Mouse (Mus musculus) embryo, embryonic 10.5 days (tissue): ENCODE data around the gene Slc25a41.

Experiments
- DNase-seq: peaks from one replicate; pipeline ENCODE4 v3.0.0-alpha.2; 2015; ENCODE audit warnings: low spot score

The Slc25a41 gene

DNA sequence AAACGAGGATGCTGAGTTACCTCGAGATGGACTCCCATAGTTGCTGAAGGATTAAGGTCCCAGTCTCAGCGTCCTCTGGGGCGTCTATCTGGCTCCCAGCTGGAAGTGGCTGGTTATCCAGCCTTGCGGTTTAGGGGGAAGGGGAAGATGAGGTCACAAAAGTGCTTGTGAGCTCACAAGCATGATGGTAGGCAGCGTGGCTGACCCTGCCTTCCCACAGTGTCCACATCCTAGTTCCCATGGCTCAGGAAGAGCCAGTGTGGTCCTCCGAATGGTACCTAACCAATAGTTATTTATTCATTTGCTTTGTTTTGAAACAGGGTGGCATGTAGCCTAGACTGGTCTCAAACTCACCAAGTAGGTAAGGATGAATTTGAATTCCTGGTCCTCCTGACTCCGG, at the start of gene Slc25a41:
Slc25a41 (minus strand) TSS at position 101 of the 400 bp plus-strand sequence.
- DNase-seq, result no peak

DNA sequence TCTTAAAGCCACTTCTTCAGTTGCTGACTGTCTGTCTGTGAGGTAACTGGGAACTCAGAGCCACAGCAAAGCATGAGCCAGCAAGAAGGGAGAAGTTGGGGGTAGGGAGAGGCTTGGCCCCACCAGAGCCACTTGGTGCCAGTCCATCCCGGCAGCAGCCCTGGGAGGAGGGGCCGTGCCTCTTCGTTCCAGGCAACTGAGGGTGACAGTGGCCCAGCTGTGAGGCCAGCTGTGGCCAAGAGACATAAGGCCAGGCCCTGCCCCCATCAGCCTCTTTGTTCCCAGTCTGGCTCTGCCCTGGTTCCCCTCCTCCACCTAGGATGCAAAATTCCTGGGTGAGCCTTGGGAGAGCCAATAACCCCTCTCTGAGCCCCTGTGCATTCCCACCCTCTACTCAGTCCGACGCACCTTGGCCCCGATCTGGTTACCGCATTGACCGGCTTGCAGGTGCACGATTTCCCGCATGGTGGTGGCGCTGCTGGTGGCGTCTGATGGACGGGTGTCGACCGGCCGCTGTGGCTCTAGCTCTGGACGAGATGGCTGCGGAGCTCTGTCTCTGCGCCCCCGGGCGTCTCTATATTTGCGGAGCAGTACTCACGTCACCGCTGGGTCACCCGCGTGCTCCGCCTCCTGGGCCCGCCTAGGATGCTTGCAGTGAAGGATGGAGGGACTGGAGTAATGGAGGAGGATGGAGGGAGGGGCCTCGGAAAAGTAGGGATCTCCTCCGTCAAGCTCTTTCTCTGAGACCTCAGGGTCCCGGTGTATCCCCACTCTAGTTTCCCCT, 45.8 kb upstream of the Slc25a41 start, which contains the start of gene Tubb4a:
Tubb4a (minus strand) TSS at position 734 of the 784 bp plus-strand sequence.
- DNase-seq, result peak; percentile 66

DNA sequence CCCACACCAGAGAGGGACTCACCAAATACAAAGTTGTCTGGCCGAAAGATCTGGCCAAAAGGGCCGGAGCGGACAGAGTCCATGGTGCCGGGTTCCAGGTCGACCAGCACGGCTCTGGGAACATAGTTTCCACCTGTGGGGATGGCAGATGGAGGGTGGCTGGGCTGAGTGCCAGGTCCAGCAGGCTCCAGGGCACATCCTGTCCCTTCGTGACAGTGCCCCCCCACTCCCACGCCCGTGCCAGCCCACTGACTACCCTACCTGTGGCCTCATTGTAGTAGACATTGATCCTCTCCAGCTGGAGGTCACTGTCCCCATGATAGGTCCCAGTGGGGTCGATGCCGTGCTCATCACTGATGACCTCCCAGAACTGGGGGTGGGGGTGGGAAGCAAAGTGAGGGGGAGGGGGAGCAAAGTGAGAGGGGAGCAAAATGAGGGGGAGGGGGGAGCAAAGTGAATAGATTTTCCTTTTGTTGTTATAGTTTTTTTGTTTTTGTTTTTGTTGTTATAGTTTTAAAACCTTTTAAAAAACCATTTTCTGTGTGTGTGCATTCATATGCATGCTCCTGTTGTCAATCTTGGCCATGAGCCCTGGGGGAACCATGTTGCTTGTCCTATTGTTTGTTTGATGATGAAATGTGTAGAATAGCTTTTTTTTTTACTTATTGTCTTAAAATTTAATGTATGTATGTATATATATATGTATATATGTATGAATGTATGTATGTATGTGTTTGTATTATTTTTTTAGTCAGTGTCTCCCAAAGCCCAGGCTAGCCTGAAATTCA, 44.7 kb upstream of the Slc25a41 start:
- no peak for DNase-seq

DNA sequence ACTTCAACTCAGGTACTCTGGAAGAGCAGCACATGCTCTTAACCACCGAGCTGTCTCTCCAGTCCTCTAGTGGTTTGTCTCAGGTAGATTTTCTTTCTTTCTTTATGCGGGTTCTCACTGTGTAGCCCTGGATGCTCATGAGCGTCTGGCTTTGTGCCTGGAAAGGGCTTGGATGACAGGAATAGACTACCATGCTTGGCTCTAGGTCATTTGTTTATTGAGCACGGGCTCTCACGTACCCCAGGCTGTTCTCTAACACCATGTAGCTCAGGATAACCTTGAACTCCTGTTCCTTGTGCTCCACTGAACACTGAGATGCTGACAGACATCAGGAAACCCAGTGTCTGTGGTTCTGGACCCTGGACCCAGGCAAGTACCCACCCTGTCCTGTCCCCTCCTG, 41.0 kb upstream of the Slc25a41 start:
- no peak for DNase-seq

DNA sequence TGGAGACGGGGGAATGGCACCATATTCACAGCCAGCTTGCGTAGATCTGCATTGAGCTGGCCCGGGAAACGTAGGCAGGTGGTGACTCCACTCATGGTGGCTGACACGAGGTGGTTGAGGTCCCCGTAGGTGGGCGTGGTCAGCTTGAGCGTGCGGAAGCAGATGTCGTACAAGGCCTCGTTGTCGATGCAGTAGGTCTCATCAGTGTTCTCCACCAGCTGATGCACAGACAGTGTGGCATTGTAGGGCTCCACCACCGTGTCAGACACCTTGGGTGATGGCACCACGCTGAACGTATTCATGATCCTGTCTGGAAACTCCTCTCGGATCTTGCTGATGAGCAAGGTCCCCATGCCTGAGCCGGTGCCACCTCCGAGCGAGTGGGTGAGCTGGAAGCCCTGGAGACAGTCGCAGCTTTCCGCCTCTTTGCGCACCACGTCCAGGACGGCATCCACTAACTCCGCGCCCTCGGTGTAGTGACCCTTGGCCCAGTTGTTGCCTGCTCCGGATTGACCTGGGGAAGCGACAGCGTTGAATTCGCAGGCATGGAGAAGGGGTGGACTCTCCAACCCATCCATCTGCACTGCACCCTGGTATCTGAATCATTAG, 39.9 kb upstream of the Slc25a41 start:
- DNase-seq, result no peak

DNA sequence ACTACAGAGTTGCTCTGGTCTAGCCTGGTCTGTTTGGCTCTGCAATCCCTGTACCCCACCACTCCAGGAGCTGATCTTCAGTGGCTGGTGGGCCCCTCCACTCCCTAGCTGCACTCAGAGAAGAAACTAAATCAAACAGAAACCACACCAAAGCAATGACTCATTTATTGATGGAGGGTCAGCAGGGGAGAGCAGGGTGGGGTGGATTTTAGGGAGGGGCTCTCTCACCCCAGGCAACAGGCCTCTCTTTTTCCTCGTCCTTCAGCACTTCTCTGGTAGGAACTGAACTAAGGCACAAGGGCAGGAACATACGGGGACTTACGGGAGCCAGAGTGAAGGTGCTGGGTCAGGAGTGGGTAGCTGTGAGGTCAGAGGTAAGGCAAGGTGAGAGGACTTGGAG, 38.5 kb upstream of the Slc25a41 start:
- no peak for DNase-seq

DNA sequence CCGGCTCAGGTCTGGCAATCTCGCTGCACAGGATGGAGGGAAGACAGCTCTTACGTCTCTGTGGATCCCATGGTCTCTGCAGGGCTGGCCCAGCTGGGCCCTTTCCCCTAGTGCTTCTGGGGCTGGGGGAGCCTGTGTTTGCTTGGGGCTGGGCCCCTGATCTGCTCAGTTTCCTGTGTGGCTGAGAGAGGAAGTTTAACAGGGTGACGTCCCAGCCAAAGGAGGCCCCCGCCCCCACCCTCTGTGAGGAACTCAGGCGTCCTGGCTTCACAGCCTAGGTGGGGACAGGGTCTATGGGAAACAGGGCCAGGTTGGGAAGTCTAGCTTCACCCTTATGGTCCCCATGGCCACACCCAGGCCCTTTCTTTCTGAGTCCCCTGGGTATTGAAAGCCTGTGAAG, 36.9 kb upstream of the Slc25a41 start, which contains the start of gene Dennd1c:
Dennd1c (minus strand) TSS at position 179 of the 400 bp plus-strand sequence.
- DNase-seq, result no peak

DNA sequence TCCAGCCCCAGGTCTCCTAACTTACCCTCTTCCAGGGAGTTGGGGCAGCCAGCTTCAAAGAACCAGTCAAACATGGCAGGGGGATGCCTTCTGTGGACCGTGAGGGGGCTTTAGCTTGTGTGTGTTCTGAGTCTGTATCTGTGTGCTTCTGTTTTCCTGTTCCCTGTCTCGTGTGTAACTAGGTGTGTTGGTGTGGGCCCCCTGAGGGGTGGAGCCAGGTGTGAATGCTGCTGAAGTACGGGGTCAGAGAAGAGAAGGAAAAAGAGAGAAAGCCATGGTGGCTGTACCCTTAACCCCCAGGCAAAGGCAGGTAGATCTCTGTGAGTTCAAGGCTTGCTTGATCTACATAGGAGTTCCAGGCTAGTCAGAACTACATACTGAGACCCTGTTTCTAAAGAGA, 35.5 kb upstream of the Slc25a41 start:
- no peak for DNase-seq

DNA sequence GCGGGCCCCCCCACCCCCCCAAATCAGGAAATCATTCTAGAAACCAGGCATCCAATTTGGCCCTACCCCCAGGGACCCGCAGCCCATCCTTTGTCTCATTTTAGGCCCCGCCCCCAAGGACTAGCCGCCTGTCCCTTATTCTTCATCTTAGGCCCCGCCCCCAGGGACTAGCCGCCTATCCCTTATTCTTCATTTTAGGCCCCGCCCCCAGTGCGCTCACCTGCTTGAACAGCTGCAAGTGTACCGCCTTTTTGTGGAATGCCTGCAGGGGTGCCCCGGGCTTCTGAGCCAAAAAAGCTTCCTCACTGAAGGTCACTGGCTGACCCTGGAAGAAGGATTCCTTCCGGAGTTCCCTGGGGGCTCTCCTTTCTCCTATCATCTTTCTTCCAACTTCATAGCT, 29.2 kb upstream of the Slc25a41 start:
- peak; percentile 83 for DNase-seq

DNA sequence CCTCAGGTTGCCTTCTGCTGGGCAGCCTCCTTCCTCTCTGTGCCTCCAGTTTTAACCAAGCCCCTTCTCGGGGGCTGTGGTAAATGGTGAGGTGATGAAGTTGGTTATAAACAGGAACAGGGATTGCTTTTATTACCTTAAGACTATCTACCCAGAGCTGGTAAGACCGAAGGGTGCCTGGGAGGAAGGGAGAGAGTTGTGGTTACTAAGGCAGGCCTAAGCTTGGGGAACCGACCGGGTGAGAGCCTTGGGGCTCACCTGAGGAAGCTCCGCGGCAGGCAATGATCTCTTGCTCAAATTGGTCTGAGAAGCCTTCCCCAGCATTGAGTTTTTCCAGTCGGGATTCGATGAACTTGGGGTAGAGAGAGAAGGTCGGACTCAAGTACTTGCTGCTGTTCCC, 28.8 kb upstream of the Slc25a41 start:
- no peak for DNase-seq

DNA sequence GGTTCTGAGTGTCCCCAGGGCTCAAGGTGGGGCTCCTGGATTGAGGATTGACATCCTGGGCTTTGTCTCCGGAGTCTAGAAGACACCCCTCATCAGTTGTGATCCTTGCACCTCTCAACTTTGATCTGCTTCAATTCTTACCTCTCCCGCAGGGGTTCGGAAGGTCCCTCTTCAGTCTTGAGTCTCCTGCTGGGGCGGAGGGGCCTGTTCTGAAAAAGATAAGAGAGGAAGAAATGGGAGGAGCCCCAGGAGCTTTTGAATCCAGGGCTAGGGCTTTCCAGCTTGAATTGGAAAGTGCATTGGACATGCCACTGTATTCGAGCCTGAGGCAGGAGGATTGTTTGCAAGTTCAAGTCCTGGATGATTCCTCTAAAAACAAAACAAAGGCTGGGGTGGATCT, 25.5 kb upstream of the Slc25a41 start:
- DNase-seq, result no peak

DNA sequence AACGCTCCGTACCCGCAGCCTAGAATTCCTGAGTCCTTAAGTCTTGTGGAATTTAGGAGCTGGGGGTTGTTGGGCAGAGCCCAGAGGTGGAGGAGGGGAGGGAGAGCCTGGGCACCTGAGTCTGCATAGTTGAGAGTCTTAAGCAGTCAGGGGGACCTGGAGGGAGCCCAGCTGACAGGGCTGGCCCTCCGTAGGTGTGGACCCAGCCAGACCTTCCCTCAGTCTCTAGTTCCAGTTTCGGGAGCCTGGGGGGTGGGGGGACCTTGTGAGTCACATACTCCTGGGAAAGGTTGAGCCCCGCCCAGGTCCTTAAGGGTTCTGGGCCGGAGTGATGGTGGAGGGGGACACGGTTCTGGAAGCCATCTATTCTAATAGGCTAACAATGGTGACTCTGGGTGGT, 21.6 kb upstream of the Slc25a41 start:
- no peak for DNase-seq

DNA sequence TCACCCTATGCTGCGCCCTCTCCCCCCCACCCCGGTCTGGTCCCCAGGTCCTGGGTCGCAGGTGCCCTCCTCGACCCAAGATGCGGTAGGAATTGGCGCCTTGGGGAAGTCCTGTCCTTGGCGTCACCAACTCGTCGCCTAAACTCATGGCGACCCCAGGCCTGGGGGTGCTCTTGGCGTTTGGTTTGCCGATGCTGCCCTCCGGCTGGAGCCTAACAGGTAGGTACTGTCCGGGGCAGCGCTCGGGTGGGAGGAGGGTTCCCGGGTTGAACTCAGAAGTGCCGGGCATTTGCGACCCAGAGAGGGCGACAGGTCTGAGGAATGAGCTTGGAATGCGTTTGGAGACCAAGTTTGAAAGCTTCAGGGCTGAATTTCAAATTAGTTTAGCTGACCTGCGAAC, 21.1 kb upstream of the Slc25a41 start:
- DNase-seq, result no peak

DNA sequence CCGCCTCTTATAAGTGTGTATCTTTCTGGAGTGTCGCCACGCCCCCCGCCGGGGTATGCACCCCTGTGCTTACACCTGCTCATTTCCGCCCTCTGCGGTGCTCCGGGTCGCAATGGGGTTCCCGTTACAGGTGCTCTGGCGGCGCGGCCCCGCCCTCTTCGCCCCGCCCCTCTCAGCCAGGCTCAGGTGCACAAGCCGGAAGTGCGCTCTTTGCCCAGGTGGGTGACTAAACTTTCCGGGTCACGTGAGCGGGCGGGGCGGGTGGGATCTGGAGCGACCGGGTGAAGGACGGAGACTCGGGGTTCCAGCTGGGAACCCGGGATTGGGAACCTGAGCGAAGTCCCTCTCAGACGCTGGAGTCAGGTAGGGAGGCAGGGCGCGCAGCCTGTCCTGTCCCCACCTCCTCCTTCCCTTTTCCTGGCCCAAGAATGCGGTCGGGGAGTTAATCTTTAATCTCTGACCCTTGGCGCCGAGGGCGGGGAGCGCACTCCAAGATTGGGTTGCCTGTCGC, 20.6 kb upstream of the Slc25a41 start:
- DNase-seq, result no peak

DNA sequence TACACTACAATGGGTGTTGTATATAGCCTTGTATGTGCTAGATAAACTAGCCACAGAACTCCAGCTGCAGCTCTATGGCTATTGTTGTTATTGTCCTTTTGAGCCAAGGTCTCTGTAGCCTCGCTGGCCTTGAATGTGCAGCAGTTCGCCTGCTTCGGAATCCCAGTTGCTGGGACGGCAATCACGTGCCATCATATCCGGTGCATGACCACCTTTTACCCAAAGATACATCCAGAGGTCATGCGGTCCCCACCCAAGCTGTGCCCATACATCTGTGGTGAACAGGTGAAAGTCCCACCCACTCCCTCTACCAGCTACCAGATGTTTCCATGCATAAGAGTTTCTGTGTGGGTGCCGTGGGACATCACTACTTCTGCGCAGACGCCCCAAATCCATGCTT, 19.6 kb upstream of the Slc25a41 start:
- DNase-seq, result peak; percentile 16

DNA sequence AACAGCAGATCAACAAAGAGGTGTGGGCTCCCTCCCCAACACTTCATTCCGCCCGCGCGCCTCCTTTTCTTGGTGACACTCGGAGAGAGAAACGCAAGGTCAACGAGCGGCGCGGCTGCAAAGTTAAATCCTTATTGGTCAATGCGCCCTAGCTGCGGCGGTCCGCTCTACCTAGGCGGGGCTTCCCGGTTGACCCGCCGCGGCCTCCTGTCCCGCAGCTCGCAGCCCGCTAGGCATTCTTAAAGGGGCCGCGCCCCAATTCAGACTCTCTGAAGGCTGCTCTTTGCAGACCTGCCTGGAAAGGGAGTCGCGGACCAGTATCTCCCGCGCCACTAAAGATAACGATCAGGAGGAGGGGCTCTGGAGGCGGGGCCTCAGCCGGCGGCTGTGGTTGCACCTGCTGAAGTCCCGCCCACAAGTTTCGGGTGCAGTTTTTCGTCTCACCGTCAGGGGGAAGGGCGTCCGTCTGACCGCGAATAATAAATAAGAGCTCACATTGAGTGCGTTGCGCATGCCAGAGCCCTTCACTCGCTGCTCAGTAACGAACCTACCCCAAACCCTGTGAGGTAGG, 18.9 kb upstream of the Slc25a41 start:
- DNase-seq, result peak; percentile 97

DNA sequence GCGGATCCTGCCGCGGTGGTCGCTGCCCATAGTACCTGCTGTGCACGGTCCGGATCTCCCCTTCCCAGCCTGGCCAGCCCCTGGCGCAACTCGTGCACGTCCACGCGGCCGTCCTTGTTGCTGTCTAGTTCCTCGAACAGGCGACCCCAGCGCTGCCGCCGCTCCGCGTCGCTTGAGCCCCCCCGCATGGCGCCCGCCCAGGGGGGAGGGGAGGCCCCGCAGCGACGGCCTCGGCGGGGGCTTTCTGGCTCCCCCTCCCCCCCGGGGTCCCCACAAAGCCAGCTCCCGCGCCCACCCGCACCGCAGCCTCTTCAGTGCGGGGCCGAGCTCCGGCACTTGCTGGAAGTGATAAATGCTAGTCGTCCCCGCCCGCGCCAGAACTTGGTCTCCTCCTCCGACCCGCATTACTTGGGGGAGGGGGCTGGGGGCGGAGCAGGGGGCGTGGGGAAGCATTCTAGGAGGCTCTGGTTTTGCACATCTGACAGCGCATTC, 18.1 kb upstream of the Slc25a41 start, which contains the start of gene Slc25a23:
Slc25a23 (minus strand) TSS at position 378 of the 492 bp plus-strand sequence.
- DNase-seq, result peak; percentile 87

DNA sequence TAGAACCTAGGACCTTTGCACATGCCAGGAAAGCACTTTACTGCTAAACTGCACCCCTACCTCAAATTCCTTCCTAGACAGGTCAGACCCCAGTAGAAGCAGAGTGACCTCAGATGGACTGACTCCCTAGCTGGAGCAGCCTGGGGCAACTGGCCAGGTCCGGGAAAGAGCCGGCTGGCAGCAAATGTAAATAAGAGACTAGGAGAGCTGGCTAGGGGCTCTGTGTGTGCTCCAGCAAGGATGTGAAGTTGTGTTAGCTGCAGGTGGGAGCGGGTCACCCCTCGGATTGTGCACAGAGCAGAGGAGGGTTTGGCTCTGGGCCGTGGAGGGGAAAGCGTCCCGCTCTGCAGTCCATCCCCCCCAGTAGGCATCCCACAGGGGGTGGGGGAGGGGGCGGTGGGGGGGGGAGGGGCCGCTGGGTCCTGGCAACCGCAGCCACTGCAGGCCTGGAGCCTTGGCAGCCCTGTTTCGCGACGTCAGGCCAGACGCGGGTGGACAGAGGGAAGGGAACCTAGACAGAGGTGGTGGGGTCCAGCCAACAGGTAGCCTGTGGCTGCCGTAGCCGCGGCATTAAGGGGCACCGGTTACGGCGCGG, 17.5 kb upstream of the Slc25a41 start, which contains the start of gene Crb3:
Crb3 (plus strand) TSS at position 215 of the 595 bp plus-strand sequence.
- peak; percentile 15 for DNase-seq

DNA sequence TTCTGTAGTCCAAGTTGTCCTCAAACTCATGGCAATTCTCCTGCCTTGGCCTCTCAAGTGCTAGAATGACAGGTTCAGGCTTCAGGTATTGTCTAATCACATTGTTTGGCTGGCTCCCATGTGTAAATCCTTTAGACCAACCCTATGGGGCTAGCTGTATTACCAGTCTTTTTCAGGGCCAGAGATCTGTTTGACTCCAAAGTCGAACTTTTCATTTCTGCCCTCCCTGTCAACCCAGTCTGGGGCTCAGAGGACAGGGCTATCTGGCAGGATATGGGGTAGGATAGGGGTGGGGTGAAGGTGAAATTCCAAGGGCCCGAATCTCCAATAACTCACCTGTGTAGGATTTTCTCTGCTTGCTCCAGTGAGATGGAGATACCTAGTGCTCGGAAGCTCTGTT, 14.8 kb upstream of the Slc25a41 start:
- DNase-seq, result no peak

DNA sequence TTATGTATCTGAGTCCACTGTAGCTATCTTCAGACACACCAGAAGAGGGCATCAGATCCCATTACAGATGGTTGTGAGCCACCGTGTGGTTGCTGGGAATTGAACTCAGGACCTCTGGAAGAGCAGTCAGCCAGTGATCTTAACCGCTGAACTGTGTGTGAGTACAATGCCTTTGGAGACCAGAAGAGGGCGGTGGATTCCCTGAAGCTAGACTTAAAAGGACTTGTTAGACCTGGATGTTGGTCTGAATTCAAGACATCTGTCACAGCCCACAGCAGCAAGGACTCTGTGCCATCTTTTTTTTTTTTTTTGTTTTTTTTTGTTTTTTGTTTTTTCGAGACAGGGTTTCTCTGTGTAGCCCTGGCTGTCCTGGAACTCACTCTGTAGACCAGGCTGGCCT, 10.2 kb upstream of the Slc25a41 start:
- peak; percentile 18 for DNase-seq

DNA sequence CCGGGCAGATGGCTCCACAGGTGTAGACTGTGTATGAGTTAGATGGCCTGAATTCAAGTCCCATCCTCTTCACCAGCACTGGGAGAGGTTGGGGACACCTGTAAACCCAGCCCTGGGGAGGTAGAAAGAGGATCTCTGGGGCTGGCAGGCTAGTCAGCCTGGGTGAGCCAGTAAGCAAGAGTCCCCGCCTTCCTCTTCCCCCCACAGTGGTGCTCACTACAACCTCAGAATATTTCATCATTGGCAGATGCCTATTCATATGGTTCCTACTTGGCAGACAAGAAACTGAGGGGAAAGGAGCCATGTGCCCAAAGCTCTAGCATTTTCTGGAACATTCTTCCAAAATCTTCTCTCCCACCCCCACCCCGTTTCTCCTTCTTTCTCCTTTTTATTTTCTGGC, 7.4 kb upstream of the Slc25a41 start:
- no peak for DNase-seq
